Mouse (Mus musculus) erythroblast, embryonic 14.5 days (primary cell): ENCODE results near the gene Sp7.

ENCODE experiments used
- GATA1 ChIP-seq: IDR thresholded peaks from 2 replicates; pipeline ENCODE4 v1.6.1; 2012; ENCODE audit warnings: low read length, inconsistent platforms, mixed read lengths
- TAL1 ChIP-seq: IDR thresholded peaks from 3 replicates; pipeline ENCODE4 v1.6.1; 2012; ENCODE audit warnings: low read length, inconsistent platforms, mixed read lengths

GRCm38 (mm10) chr15:102393584-102394014 is 26.6 kb upstream of the Sp7 start:
- TF ChIP-seq GATA1 (peak; percentile 26; the same call in 1 of the 2 replicates), TAL1 (no peak)
